Mouse (Mus musculus) bone marrow, adult 2 months (tissue): ENCODE data around the gene Ankrd50.

Experiments
- CTCF ChIP-seq: fragments of 200-500 bp; IDR thresholded peaks from 2 replicates; pipeline ENCODE4 v1.5.1; 2011; ENCODE audit warnings: low read length, control low read depth; ENCODE audit not compliant: control insufficient read depth, insufficient read depth
- POLR2A ChIP-seq: fragments of 200-500 bp; IDR thresholded peaks from 2 replicates; pipeline ENCODE4 v1.6.1; 2011; ENCODE audit warnings: low read depth, mild to moderate bottlenecking, control low read depth, low read length, borderline replicate concordance; ENCODE audit not compliant: control insufficient read depth

DNA sequence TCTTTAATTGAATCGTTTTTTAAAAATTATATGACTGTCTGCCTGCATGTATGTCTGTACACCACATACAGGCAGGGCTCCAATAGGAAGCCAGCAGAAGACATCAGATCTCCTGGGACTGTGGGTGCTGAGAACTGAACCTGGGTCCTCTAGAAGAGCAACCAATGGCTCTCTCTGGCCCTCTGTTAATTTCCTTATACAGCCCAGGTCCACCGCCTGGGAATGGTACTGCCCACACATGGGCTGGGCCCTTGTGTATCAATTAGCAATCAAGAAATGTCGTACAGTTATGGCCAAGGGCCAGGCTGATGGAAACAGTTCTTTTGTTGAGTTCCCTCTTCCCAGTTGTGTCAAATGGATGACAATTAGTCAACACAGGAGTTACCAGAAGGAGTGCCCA is 6.6 kb upstream of the Ankrd50 start:
- TF ChIP-seq CTCF (no peak), POLR2A (no peak)
